Mouse (Mus musculus): ENCODE measurements at regions not wholly inside any gene's neighbourhood (a gene's known extent, or its start where the extent isn't known, plus 50 kb on each side); places are given as distances from the start of the nearest gene placed in this dataset.

- no peak for ATAC-seq (replicated peaks)
- WGBS: 89% methylated on average over 6 of the region's 6 CpGs
- H3K4me1 ChIP-seq: no peaks in the 10 kb centered on the region
- no peak overlapping the region for H3K4me2 ChIP-seq
- H3K4me3 ChIP-seq: no peak overlapping the region
- H3K27ac ChIP-seq: no peak overlapping the region
- H3K27me3 ChIP-seq (replicated peaks): no peaks in the 10 kb centered on the region
- no peaks in the 10 kb centered on the region for H3K9me3 ChIP-seq
- H3K36me3 ChIP-seq (replicated peaks): no peaks in the 10 kb centered on the region
- H3K9ac ChIP-seq: no peak overlapping the region
These were observed 145.2 kb upstream of the Ube2e3 start for GRCm38 (mm10) chr2:78722739-78723138.

GRCm38 (mm10) chr2:78718550-78718949, 149.4 kb upstream of the Ube2e3 start:
- no peak for ATAC-seq (replicated peaks)
- Histone ChIP-seq H3K27ac (no peak overlapping the region), H3K9me3 (no peaks in the 10 kb centered on the region)

GRCm38 (mm10) chr2:78716157-78716798, 151.6 kb upstream of the Ube2e3 start:
- Histone ChIP-seq H3K4me3 (no peak overlapping the region), H3K9me3 (no peaks in the 10 kb centered on the region), H3K4me2 (no peak overlapping the region), H3K36me3 (replicated peaks) (no peaks in the 10 kb centered on the region), H3K9ac (no peak overlapping the region), H3K27me3 (replicated peaks) (no peaks in the 10 kb centered on the region), H3K4me1 (no peaks in the 10 kb centered on the region), H3K27ac (no peak overlapping the region)
- WGBS: 76% methylated on average over 7 of the region's 7 CpGs
- ATAC-seq (replicated peaks): no peak

More at GRCm38 (mm10) chr2:78718550-78718949, 149.4 kb upstream of the Ube2e3 start:
- Histone ChIP-seq H3K4me2 (no peak overlapping the region), H3K27me3 (replicated peaks) (no peaks in the 10 kb centered on the region), H3K4me3 (no peak overlapping the region), H3K36me3 (replicated peaks) (no peaks in the 10 kb centered on the region), H3K9ac (no peak overlapping the region), H3K4me1 (no peaks in the 10 kb centered on the region)
- 55% methylated on average over 1 of the region's 1 CpGs for WGBS

DNA sequence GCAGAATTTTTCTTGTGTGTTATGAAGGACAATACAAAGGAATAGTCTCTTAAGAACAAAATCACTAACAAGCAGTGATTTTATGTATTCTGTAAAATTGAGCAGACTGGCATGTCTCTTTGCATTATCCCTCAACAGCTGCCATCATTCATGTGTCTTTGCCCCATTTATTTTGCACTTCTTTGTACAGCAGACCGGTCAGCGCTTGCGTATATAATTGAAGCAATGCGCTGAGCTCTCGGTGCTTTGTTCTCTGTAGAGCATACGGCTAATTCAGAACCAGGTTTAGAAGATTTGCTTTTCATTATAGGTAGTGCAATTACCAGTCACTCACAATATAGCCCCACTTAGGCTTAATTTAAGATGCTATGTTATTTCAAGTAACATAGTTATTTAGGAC, 173.1 kb upstream of the Ube2e3 start:
- H3K27me3 ChIP-seq (replicated peaks): no peaks in the 10 kb centered on the region
- H3K4me2 ChIP-seq: no peak overlapping the region
- no peaks in the 10 kb centered on the region for H3K4me1 ChIP-seq
- H3K27ac ChIP-seq: no peak overlapping the region
- H3K9ac ChIP-seq: no peak overlapping the region
- no peaks in the 10 kb centered on the region for H3K9me3 ChIP-seq
- H3K36me3 ChIP-seq (replicated peaks): no peaks in the 10 kb centered on the region
- whole genome bisulfite sequencing: 20% methylated on average over 6 of the region's 6 CpGs
- peak; percentile 78 for ATAC-seq (replicated peaks)
- no peak overlapping the region for H3K4me3 ChIP-seq

DNA sequence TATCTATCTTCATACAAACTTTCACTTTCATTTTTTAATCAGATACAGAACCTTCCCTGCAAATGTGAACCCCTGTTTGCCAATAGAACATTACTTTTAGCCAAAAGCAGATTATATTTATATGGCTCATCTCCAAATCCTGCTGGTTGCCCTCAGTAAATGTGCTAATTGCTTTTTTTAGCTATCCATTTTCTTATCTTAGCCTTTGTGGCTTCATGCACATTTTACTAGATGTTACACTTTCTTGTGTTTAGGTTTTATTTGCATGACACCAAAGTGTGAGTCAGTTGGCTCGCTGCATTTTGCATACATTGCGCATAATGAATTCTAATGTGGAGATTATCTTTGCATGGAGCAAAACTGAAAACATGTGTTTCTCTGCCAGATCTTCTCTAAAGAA, 211.3 kb upstream of the Ube2e3 start:
- WGBS: 58% methylated on average over 2 of the region's 2 CpGs
- Histone ChIP-seq H3K4me2 (no peak overlapping the region), H3K4me3 (no peak overlapping the region), H3K9me3 (no peaks in the 10 kb centered on the region), H3K4me1 (no peaks in the 10 kb centered on the region), H3K27me3 (replicated peaks) (no peaks in the 10 kb centered on the region), H3K36me3 (replicated peaks) (no peaks in the 10 kb centered on the region), H3K9ac (no peak overlapping the region), H3K27ac (no peak overlapping the region)
- no peak for ATAC-seq (replicated peaks)

- ATAC-seq (replicated peaks): no peak
- no peaks in the 10 kb centered on the region for H3K9me3 ChIP-seq
- H3K27me3 ChIP-seq (replicated peaks): no peaks in the 10 kb centered on the region
- no peak overlapping the region for H3K4me2 ChIP-seq
- no peaks in the 10 kb centered on the region for H3K36me3 ChIP-seq (replicated peaks)
- H3K4me3 ChIP-seq: no peak overlapping the region
- H3K9ac ChIP-seq: no peak overlapping the region
- H3K27ac ChIP-seq: no peak overlapping the region
- H3K4me1 ChIP-seq: no peaks in the 10 kb centered on the region
- WGBS: 73% methylated on average over 7 of the region's 7 CpGs
These were observed 212.6 kb upstream of the Ube2e3 start for GRCm38 (mm10) chr2:78655156-78655855.

DNA sequence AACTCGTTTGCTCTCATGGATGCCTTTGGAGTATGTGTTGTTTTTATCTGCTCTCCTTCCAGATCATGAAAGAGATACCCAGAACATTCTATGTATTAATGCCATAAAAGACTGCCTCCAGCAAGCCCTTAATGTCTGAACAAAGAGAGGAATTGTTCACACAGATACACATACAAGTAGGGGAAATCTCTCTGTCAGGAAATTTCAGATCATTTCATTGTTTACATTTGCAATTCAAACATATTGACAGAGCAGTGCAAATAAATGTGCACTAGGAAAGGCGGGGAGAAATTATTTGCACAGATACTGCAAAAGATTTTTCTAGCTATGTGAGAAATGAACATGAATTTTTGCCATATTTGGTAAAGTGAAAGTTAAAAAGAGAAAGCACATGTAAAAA, 216.4 kb upstream of the Ube2e3 start:
- no peaks in the 10 kb centered on the region for H3K9me3 ChIP-seq
- 48% methylated on average over 2 of the region's 2 CpGs for WGBS
- no peak overlapping the region for H3K4me3 ChIP-seq
- ATAC-seq (replicated peaks): no peak
- H3K9ac ChIP-seq: no peak overlapping the region
- H3K27me3 ChIP-seq (replicated peaks): no peaks in the 10 kb centered on the region
- no peak overlapping the region for H3K27ac ChIP-seq
- H3K36me3 ChIP-seq (replicated peaks): no peaks in the 10 kb centered on the region
- no peak overlapping the region for H3K4me2 ChIP-seq
- H3K4me1 ChIP-seq: no peaks in the 10 kb centered on the region

DNA sequence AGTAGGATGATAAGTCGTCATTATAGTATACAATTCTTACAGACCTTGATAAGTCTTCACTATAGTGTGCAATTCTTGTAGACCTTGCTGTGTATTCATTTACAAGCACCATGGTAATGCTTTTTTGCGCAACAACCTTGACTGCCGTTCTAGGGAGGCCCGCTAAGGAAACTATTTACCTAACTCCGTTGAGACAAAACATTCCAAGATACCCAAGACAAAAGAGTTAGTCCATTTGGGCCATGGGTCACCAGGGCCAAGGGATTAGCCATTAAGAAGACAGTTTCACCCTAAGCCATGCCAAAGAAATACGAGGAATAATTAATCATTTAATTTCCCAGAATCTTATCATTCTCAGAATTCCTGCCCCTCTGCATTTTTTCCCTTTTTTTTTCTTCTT, 227.6 kb upstream of the Ube2e3 start:
- Histone ChIP-seq H3K27ac (no peak overlapping the region), H3K4me3 (no peak overlapping the region), H3K4me2 (no peak overlapping the region), H3K27me3 (replicated peaks) (no peaks in the 10 kb centered on the region), H3K9me3 (no peaks in the 10 kb centered on the region), H3K9ac (no peak overlapping the region), H3K4me1 (no peaks in the 10 kb centered on the region), H3K36me3 (replicated peaks) (no peaks in the 10 kb centered on the region)
- ATAC-seq (replicated peaks): no peak
- WGBS: 78% methylated on average over 6 of the region's 6 CpGs

DNA sequence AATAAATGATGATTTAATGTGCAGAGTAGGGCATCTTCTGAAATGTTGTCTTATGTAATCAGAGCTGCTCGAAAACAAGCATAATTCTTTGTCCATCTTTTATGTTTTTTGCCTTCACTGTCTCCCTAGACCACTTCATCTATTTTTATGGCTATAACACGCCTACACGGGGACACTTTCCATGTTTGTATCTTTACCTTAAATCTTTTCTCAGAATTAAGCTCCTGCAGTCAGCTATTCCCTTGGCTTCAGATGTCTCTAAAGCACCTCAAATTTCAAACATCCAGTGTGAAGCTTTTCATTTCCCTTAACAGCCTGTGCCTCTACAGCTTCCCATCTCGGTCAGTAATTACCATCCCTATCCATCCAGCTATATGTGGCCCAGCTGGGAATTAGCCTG, 242.7 kb upstream of the Ube2e3 start:
- no peak overlapping the region for H3K9ac ChIP-seq
- WGBS: 78% methylated on average over 4 of the region's 4 CpGs
- H3K4me1 ChIP-seq: no peaks in the 10 kb centered on the region
- H3K36me3 ChIP-seq (replicated peaks): no peaks in the 10 kb centered on the region
- H3K4me2 ChIP-seq: no peak overlapping the region
- H3K4me3 ChIP-seq: no peak overlapping the region
- no peaks in the 10 kb centered on the region for H3K9me3 ChIP-seq
- H3K27ac ChIP-seq: no peak overlapping the region
- no peak for ATAC-seq (replicated peaks)
- H3K27me3 ChIP-seq (replicated peaks): no peaks in the 10 kb centered on the region

DNA sequence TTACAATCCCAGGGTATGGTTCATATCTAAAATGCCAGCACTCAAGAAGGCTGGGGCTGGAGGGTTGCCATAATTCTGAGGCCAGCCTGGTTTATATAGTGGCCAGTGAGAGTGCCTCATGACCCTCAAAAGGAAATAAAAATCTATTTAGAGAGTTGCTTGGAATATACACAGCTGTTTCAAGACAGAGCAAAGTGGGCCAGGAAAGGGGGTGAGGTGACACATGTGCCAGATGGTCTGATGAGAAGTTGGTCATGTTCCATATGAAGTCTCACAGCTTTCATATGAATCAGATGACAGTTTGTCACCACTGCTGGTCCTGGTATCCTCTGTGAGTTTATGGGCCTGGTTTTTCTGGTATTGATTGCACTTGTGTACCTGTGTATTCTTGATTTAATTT, 261.5 kb upstream of the Ube2e3 start:
- no peak for ATAC-seq (replicated peaks)
- Histone ChIP-seq H3K36me3 (replicated peaks) (no peaks in the 10 kb centered on the region), H3K27me3 (replicated peaks) (no peaks in the 10 kb centered on the region), H3K4me1 (no peaks in the 10 kb centered on the region), H3K27ac (no peak overlapping the region), H3K4me3 (no peak overlapping the region), H3K4me2 (no peak overlapping the region), H3K9me3 (no peaks in the 10 kb centered on the region), H3K9ac (no peak overlapping the region)

GRCm38 (mm10) chr2:78600753-78601152, 267.2 kb upstream of the Ube2e3 start:
- Histone ChIP-seq H3K9ac (no peak overlapping the region), H3K4me3 (no peak overlapping the region), H3K9me3 (no peaks in the 10 kb centered on the region), H3K4me2 (no peak overlapping the region), H3K4me1 (no peaks in the 10 kb centered on the region), H3K27ac (no peak overlapping the region), H3K36me3 (replicated peaks) (no peaks in the 10 kb centered on the region), H3K27me3 (replicated peaks) (no peaks in the 10 kb centered on the region)
- WGBS: 81% methylated on average over 2 of the region's 2 CpGs
- no peak for ATAC-seq (replicated peaks)

GRCm38 (mm10) chr2:78598039-78598438, 269.9 kb upstream of the Ube2e3 start:
- Histone ChIP-seq H3K9me3 (no peaks in the 10 kb centered on the region), H3K4me3 (no peak overlapping the region), H3K9ac (no peak overlapping the region), H3K4me1 (no peaks in the 10 kb centered on the region), H3K36me3 (replicated peaks) (no peaks in the 10 kb centered on the region), H3K27me3 (replicated peaks) (no peaks in the 10 kb centered on the region), H3K27ac (no peak overlapping the region), H3K4me2 (no peak overlapping the region)
- 95% methylated on average over 8 of the region's 8 CpGs for WGBS
- no peak for ATAC-seq (replicated peaks)

- 66% methylated on average over 2 of the region's 2 CpGs for WGBS
- ATAC-seq (replicated peaks): no peak
- H3K4me2 ChIP-seq: no peak overlapping the region
These were observed 271.7 kb upstream of the Ube2e3 start for GRCm38 (mm10) chr2:78596251-78596650.

More at GRCm38 (mm10) chr2:78596251-78596650, 271.7 kb upstream of the Ube2e3 start:
- Histone ChIP-seq H3K27ac (no peak overlapping the region), H3K36me3 (replicated peaks) (no peaks in the 10 kb centered on the region), H3K9ac (no peak overlapping the region), H3K9me3 (no peaks in the 10 kb centered on the region), H3K4me3 (no peak overlapping the region), H3K27me3 (replicated peaks) (no peaks in the 10 kb centered on the region), H3K4me1 (no peaks in the 10 kb centered on the region)

Data from midbrain, embryonic 15.5 days (tissue).